Mouse (Mus musculus): Measurements from ENCODE around the gene Myg1.
"Not testable (repeated sequence)": the region's sequence is repeated elsewhere in the genome, so short reads cannot be mapped to it uniquely, and the experiment has no call there.

Myg1 gene

GRCm38 (mm10) chr15:102331610-102332015, at the start of gene Myg1:
TSS of gene Myg1 (plus strand) at chr15:102331709.
- DNase-seq (ENCODE audit: low spot score in 2 of 2): peak; percentile 77 to 84

GRCm38 (mm10) chr15:102282463-102283292, 48.8 kb upstream of the Myg1 start:
- DNase-seq (ENCODE audit: low spot score in 2 of 2): no peak

DNA sequence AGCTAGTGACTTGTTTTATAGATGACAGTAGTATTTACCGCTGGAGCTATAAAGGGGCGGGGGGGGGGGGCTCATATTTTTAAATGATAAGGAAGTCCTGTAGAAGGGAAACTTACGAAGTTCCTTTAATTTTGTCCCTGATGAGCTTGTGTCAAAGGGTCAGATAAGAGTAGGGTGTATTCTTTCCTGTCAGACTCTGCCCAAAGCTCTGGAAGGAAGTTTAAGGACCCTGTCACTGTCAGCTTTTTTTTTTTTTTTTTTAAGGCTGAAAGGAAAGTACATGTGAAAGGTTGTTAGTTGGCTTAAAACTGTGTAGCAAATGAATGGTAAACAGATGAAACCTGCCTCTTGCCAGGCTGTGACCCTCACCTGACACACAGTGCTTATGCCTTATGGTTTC, 47.9 kb upstream of the Myg1 start:
- DNase-seq (ENCODE audit: low spot score in 2 of 2): no peak

GRCm38 (mm10) chr15:102287395-102287794, 44.1 kb upstream of the Myg1 start:
- DNase-seq (ENCODE audit: low spot score in 2 of 2): peak; percentile 36 to 54

GRCm38 (mm10) chr15:102295633-102296367, 35.7 kb upstream of the Myg1 start, which contains the start of gene Espl1:
TSS of gene Espl1 (plus strand) at chr15:102296266.
- DNase-seq (ENCODE audit: low spot score in 2 of 2): peak; percentile 92 to 93

DNA sequence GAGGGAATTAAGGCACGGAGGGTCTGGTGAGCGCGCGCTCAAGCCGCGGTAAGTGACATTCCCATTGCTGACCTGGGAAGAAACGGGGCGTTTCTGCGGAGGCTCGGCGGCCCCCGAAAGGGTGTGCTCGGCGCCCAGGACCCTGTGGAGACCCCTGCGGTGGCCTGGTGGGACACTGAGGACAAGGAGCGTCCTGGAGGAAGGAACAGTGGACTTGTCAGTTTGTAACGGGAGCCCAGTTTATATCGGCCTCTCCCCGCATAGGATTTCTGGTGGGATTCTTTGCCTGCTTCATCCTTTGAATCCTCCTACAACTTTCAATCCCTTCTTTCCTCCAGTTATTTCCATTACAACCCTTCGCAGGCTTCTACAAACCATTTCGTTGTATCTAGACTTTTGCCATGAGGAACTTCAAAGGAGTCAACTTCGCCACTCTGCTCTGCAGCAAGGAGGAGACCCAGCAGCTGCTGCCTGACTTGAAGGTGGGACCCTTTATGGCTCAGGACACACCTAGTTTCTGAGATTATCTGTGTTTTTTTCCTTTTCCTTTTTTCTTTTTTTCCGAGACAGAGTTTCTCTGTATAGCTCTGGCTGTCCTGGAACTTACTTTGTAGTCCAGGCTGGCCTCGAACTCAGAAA, 35.0 kb upstream of the Myg1 start:
- DNase-seq (ENCODE audit: low spot score in 2 of 2): no peak

DNA sequence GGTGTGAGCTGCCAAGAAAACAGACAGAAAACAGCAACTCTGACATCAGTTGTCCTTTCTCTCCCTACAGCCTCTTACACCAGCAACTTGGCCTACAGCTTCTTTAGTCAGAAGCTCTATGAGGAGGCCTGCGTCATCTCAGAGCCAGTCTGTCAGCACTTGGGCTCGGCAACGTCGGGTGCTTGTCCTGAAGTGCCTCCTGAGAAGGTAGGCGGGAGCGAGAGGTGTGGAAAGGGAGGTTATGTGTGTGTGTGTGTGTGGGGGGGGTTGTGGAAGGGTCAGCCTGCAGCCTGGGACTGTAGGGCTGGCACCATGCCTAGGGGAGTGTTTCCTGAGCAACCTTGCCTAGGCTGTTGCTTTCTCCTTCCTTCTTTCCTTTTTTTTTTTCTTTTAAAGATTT, 29.0 kb upstream of the Myg1 start:
- DNase-seq (ENCODE audit: low spot score in 2 of 2): no peak

- no peak for DNase-seq (ENCODE audit: low spot score in 2 of 2)
Observed at GRCm38 (mm10) chr15:102308717-102309116, 22.8 kb upstream of the Myg1 start.

GRCm38 (mm10) chr15:102310074-102310845, 21.2 kb upstream of the Myg1 start:
- DNase-seq (ENCODE audit: low spot score in 2 of 2): no peak

GRCm38 (mm10) chr15:102311489-102311888, 20.0 kb upstream of the Myg1 start:
- no peak for DNase-seq (ENCODE audit: low spot score in 2 of 2)

- DNase-seq (ENCODE audit: low spot score in 2 of 2): no peak
Observed at GRCm38 (mm10) chr15:102315292-102315691, 16.2 kb upstream of the Myg1 start.

- peak; percentile 39 to 67 for DNase-seq (ENCODE audit: low spot score in 2 of 2)
Observed at GRCm38 (mm10) chr15:102316263-102316662, 15.2 kb upstream of the Myg1 start.

- DNase-seq (ENCODE audit: low spot score in 2 of 2): peak in 1 of 2 experiments; percentile 17
Observed at GRCm38 (mm10) chr15:102324654-102325473, 6.6 kb upstream of the Myg1 start.

GRCm38 (mm10) chr15:102326022-102326576, 5.4 kb upstream of the Myg1 start, which contains the start of gene Pfdn5:
TSS of gene Pfdn5 (plus strand) at chr15:102326116.
- DNase-seq (ENCODE audit: low spot score in 2 of 2): peak; percentile 78 to 88

DNA sequence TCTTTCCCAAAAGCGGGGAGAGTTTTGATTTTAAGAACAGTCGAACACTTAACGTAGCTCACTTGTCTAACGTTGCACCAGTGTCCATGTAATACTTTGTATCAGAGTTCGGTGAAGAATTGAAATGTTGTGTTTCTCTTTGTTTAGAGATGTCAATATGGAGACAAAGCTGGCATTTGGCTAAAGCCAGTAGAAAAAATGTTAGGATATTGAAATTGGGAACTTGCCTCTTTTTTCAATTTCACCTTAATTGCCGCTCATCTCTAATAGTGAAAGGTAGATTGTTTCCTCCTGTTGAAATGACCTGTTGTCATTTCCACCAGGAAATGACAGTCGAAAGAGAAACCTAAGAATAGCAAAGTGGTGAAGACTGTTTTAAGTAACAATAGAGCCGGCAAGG, 4.6 kb upstream of the Myg1 start:
- no peak for DNase-seq (ENCODE audit: low spot score in 2 of 2)

DNA sequence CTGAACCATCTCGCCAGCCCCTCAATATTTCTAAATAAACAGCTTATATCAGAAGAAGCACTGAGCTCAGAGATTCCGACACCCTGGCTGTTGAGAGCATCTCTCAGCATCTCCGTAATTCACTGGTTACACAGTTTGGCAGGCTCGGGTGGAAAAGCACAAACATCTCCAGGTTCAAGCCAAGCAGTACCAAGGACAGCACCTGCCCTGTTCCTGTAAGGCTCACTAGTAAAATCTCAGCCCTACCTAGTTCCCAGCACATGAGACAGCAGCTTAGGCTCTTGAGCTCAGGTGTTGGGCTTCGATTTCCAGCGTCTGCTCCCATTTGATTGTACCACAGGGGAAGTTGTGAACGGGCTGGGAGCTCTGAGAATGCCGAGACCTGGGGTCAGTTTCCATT, 3.7 kb downstream of the Myg1 start:
- no peak for DNase-seq (ENCODE audit: low spot score in 2 of 2)

DNA sequence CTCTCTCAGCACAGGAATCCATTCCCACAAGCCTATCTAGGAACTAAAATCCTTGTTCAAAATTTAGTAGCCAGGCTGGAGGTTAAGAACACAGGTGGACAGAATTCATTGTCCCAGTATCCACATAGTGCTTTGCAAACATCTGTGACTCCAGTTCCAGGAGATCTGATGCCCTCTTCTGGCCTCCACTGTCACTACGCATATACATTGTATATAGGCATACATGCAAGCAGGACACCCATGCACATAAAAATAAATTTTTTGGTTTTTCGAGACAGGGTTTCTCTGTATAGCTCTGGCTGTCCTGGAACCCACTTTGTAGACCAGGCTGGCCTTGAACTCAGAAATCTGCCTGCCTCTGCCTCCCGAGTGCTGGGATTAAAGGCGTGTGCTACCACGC, 4.4 kb downstream of the Myg1 start:
- not testable (repeated sequence) for DNase-seq (ENCODE audit: low spot score in 2 of 2)

- DNase-seq (ENCODE audit: low spot score in 2 of 2): no peak
Observed at GRCm38 (mm10) chr15:102336946-102337345, 5.4 kb downstream of the Myg1 start.

GRCm38 (mm10) chr15:102339612-102340011, 8.1 kb downstream of the Myg1 start:
- no peak for DNase-seq (ENCODE audit: low spot score in 2 of 2)

- peak; percentile 45 to 59 for DNase-seq (ENCODE audit: low spot score in 2 of 2)
Observed at GRCm38 (mm10) chr15:102341580-102341979, 10.1 kb downstream of the Myg1 start.

Data from natural killer cell, adult 2 months (primary cell).